Mouse (Mus musculus): ENCODE measurements around the gene Vkorc1. TPM values are rescaled to one million over a fixed set of nuclear protein-coding genes. Genes with fewer than 3 reads are reported as not detected.

The Vkorc1 gene
- polyA plus RNA-seq, 1 experiment from 2014 or later = 66.7 TPM

DNA sequence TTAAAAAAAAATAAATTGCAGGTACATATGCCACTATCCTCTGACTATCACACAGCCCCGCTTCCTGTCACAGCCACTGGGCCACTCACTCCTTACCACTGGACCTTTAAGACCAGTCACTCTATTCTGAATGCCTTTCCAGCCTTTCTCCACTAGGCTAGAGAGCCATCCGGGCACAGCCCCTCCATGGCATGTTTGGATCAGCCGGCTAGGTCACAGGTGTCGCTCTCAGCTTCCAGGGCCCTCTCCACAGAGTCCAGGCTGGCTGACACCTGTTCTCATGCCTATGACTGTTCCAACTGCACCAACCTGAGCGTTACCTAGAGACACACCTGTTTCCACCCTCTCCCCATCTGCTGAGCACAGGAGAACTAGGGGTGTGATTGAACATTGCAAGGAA lies 33.2 kb upstream of the Vkorc1 start:
- Histone ChIP-seq H3K9ac (no peak overlapping the region), H3K9me3 (replicated peaks) (no peaks in the 10 kb centered on the region), H3K27me3 (peaks cover 35% of the 10 kb centered on the region), H3K4me3 (no peak overlapping the region), H3K4me1 (0 out of 2 replicates have a peak, but pooled peaks cover 13% of the 10 kb centered on the region), H3K4me2 (replicated peaks) (no peak overlapping the region), H3K27ac (no peak overlapping the region), H3K36me3 (peaks cover 31% of the 10 kb centered on the region)
- 47% methylated on average over 5 of the region's 5 CpGs for WGBS
- ATAC-seq (ENCODE audit: low FRiP score) = no peak

DNA sequence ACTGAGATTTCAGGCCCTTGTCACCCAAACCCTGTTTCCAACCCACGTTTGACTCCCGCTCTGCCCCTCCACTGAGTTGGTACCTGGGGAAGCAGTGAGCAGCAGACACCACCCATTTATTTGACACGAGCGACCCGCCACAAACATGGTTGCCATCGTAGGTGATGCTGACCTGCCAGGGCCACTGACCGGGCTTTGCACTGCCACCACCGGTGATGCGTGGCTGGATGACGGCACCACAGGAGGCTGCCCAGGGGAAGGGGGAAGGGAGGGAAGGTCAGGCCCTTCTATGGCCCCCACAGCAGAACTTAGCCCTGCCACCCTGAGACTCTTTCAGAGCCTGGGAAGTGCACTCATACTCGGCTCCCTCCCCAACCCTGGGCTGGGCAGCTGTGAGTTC lies 32.3 kb upstream of the Vkorc1 start:
- Histone ChIP-seq H3K36me3 (peaks cover 35% of the 10 kb centered on the region), H3K9ac (no peak overlapping the region), H3K4me1 (0 out of 2 replicates have a peak, but pooled peaks cover 11% of the 10 kb centered on the region), H3K27me3 (peaks cover 35% of the 10 kb centered on the region), H3K4me3 (no peak overlapping the region), H3K9me3 (replicated peaks) (no peaks in the 10 kb centered on the region), H3K4me2 (replicated peaks) (no peak overlapping the region), H3K27ac (no peak overlapping the region)
- 85% methylated on average over 11 of the region's 11 CpGs for WGBS
- no peak for ATAC-seq (ENCODE audit: low FRiP score)

DNA sequence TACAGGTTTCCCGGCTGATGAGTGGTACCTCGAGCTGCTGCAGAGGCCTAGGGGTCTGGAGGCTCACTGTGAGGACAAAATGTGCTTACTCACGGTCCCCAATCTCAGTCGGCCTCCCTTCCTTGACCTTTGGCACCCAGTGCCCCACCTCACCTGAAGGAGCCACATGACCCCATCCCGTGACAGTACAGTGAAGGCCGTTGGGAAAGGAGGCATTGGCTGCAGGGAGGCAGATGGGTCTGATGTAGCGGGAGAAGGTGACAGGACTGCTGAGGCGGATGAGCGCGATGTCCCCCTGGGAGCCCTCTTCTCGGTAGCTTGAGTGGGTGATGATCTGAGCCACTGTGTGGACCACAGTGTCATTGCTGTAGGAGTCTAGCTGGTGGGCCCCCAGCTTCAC lies 31.4 kb upstream of the Vkorc1 start:
- WGBS = 86% methylated on average over 11 of the region's 11 CpGs
- H3K36me3 ChIP-seq = peaks cover 44% of the 10 kb centered on the region
- no peak overlapping the region for H3K4me2 ChIP-seq (replicated peaks)

DNA sequence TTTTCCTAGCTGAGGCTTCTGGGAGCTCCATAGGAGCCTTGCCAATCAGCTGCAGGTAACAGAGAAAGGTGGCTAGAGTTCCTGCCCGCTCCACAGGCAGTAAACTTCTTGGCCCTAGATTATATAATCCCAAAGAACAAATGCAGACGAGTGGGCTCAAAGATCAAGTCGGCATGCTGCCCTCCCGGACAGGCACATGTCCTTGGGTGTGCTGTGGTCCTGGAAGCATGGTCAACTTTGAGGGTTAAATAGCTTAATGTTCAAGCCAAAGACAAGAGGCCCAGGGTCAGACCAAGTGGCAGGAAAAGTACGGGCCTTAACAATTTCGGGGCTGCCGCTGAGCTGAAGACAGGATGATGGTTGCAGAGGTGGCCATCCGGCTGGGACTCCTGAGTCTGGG lies 30.6 kb upstream of the Vkorc1 start:
- no peak for ATAC-seq (ENCODE audit: low FRiP score)
- WGBS = 89% methylated on average over 8 of the region's 8 CpGs
- H3K4me3 ChIP-seq = no peak overlapping the region
- H3K9me3 ChIP-seq (replicated peaks) = no peaks in the 10 kb centered on the region
- peaks cover 35% of the 10 kb centered on the region for H3K27me3 ChIP-seq
- no peak overlapping the region for H3K4me2 ChIP-seq (replicated peaks)
- no peak overlapping the region for H3K27ac ChIP-seq
- peaks cover 46% of the 10 kb centered on the region for H3K36me3 ChIP-seq
- H3K4me1 ChIP-seq = 0 out of 2 replicates have a peak, but pooled peaks cover 4% of the 10 kb centered on the region
- no peak overlapping the region for H3K9ac ChIP-seq

More for the DNA sequence above, 31.4 kb upstream of the Vkorc1 start:
- 0 out of 2 replicates have a peak, but pooled peaks cover 8% of the 10 kb centered on the region for H3K4me1 ChIP-seq
- H3K27ac ChIP-seq = no peak overlapping the region
- ATAC-seq (ENCODE audit: low FRiP score) = no peak
- peaks cover 35% of the 10 kb centered on the region for H3K27me3 ChIP-seq
- no peak overlapping the region for H3K9ac ChIP-seq
- no peaks in the 10 kb centered on the region for H3K9me3 ChIP-seq (replicated peaks)
- H3K4me3 ChIP-seq = no peak overlapping the region

DNA sequence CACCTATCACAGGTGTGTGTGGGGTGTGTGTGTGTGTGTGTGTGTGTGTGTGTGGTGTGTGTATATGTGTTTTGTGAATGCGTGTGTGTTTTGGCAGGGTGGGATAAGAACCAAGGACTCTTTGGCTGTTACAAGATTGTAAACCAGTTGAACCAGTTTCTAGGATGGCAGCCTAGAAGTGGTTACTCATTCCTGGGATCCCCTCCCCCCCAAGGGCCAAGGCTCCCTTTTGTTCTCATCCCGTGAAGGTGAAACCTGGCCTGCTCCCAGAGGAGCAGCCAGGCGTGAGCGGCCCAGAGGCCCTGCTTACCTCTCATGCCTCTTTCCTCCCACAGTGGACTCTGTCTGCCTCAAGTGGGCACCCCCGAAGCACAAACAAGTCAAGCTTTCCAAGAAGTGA lies 29.8 kb upstream of the Vkorc1 start:
- 0 out of 2 replicates have a peak, but pooled peaks cover 4% of the 10 kb centered on the region for H3K4me1 ChIP-seq
- H3K9me3 ChIP-seq (replicated peaks) = no peaks in the 10 kb centered on the region
- H3K9ac ChIP-seq = no peak overlapping the region
- no peak overlapping the region for H3K27ac ChIP-seq
- H3K4me2 ChIP-seq (replicated peaks) = no peak overlapping the region
- ATAC-seq (ENCODE audit: low FRiP score) = no peak
- H3K27me3 ChIP-seq = peaks cover 29% of the 10 kb centered on the region
- H3K36me3 ChIP-seq = peaks cover 53% of the 10 kb centered on the region
- no peak overlapping the region for H3K4me3 ChIP-seq
- WGBS = 67% methylated on average over 5 of the region's 5 CpGs

DNA sequence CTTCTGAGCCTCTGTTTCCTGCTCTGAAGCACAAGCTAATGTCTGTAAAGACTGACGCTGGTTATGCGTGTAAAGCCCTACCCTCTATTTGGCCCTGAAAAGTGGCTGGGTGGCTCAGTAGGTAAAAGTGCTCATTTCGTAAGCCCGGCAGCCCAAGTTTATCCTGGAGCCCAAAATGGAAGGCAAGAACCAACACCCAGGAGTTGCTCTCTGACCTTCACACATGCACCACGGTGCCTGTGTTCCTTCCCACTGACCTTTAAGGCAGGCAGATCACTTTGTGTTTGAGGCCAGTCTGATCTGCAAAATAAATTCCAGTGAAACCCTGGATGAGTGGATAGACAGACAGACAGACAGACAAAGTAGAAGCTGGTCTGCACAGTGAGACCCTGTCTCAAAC lies 28.3 kb upstream of the Vkorc1 start:
- WGBS = 93% methylated on average over 5 of the region's 5 CpGs
- H3K4me2 ChIP-seq (replicated peaks) = no peak overlapping the region

DNA sequence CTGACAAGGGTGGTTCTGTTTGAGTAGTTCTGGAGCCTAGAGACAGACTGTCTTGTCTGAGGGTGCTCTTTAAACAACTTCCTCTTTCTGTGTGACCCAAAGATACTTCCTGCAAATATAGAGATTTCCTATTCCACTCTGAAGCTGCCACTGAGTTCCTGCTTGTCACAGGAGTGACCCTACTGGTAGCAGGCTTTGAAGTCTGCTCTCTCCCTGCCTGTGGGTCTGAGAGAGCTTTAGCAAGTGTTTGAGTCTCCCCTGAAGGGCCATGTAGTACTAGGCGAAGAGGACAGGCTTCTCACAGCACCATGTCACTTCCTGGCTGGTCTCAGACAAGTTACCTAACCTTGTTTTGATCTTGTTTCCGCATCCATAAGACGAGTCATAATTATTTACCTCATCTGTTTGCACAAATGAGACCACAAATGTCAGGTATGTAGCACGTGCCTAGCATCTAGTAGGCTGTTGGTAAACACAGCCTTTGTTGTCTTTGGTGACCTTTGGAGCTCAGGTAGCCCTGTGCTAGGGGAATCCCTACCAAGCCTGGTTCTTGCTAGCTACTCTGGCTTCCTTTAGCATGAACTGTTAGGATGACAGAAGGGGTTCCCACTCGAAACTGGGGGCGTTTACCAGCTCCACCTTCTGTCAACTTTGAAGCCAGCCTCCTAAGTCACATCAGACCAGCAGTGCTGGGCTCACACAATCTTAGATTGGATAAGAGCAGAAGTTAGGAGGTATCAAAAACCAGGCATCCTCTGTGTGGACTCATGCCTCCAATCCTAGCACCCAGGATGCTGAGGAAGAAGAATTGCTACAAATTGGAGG lies 27.2 kb upstream of the Vkorc1 start:
- no peak overlapping the region for H3K9ac ChIP-seq
- peaks cover 3% of the 10 kb centered on the region; the same call in 1 of the 2 replicates for H3K27me3 ChIP-seq
- H3K4me3 ChIP-seq = no peak overlapping the region
- H3K36me3 ChIP-seq = peaks cover 60% of the 10 kb centered on the region
- H3K4me1 ChIP-seq = no peaks in the 10 kb centered on the region
- no peaks in the 10 kb centered on the region for H3K9me3 ChIP-seq (replicated peaks)
- no peak overlapping the region for H3K27ac ChIP-seq
- H3K4me2 ChIP-seq (replicated peaks) = no peak overlapping the region
- ATAC-seq (ENCODE audit: low FRiP score) = no peak
- WGBS = 82% methylated on average over 6 of the region's 6 CpGs

More for the DNA sequence above, 28.3 kb upstream of the Vkorc1 start:
- Histone ChIP-seq H3K9ac (no peak overlapping the region), H3K27me3 (peaks cover 14% of the 10 kb centered on the region), H3K36me3 (peaks cover 55% of the 10 kb centered on the region), H3K9me3 (replicated peaks) (no peaks in the 10 kb centered on the region), H3K27ac (no peak overlapping the region), H3K4me3 (no peak overlapping the region), H3K4me1 (no peaks in the 10 kb centered on the region)
- no peak for ATAC-seq (ENCODE audit: low FRiP score)

DNA sequence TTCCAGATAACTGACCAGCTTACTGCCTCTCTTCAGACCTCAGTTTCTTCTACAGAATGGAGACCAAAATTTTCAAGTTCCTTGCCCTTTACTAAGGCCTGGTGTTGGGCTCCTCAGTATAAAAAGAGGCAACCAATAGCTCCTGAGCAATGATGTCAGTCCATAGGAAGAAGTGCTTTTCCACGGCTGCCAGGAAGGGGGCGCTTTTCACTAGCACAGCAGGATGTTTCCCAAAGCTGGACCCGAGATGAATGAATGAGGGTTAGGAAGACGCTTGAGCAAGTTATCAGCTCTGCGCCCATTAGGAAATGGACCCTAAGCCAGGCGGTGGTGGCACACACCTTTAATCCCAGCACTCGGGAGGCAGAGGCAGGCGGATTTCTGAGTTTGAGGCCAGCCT lies 26.1 kb upstream of the Vkorc1 start:
- Histone ChIP-seq H3K9ac (no peak overlapping the region), H3K27ac (no peak overlapping the region), H3K4me3 (no peak overlapping the region), H3K9me3 (replicated peaks) (no peaks in the 10 kb centered on the region), H3K36me3 (peaks cover 67% of the 10 kb centered on the region), H3K27me3 (no peaks in the 10 kb centered on the region), H3K4me2 (replicated peaks) (no peak overlapping the region), H3K4me1 (no peaks in the 10 kb centered on the region)
- WGBS = 72% methylated on average over 8 of the region's 8 CpGs
- no peak for ATAC-seq (ENCODE audit: low FRiP score)

DNA sequence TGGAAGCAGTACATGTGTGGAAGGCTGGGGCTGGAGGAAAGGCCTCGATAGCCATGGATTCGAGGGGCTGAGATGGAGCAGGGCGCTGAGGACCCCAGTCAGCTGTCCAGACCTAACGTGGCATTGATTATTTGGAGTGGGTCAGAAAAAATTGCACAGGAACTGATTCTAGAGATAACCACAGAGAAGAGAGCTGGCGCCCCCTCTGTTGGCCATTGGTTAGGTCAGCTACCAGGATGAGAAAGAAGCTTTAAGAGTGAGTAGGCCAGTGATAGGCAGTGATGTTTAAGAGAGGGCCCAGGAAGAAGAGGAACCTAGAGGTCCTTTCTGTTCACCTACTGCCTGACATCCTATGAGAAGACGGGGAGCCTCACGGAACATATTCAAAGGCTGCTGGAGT lies 23.9 kb upstream of the Vkorc1 start:
- ATAC-seq (ENCODE audit: low FRiP score) = no peak
- H3K27me3 ChIP-seq = no peaks in the 10 kb centered on the region
- WGBS = 82% methylated on average over 7 of the region's 7 CpGs
- H3K9ac ChIP-seq = no peak overlapping the region
- no peak overlapping the region for H3K27ac ChIP-seq
- peaks cover 58% of the 10 kb centered on the region for H3K36me3 ChIP-seq
- H3K4me1 ChIP-seq = no peaks in the 10 kb centered on the region
- H3K4me3 ChIP-seq = no peak overlapping the region
- H3K9me3 ChIP-seq (replicated peaks) = no peaks in the 10 kb centered on the region
- no peak overlapping the region for H3K4me2 ChIP-seq (replicated peaks)

DNA sequence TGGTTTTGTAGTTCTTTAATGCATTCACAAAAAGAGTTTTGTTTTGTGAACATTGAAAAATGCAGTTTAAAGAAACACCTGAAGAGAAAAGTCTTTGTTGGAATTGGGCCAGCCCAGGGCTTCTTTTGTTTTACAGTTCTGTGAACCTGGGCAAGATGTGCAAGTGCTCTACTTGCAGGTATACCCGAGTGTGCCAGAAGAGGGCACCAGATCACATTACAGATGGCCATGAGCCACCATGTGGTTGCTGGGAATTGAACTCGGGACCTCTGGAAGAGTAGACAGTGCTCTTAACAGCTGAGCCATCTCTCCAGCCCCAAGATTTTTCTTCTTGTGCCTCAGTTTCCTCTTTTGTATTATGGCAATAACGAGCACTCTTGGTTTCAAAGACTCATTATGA lies 22.8 kb upstream of the Vkorc1 start:
- Histone ChIP-seq H3K4me1 (peaks cover 1% of the 10 kb centered on the region), H3K27me3 (no peaks in the 10 kb centered on the region), H3K36me3 (peaks cover 50% of the 10 kb centered on the region), H3K9ac (no peak overlapping the region), H3K9me3 (replicated peaks) (no peaks in the 10 kb centered on the region), H3K27ac (no peak overlapping the region), H3K4me2 (replicated peaks) (no peak overlapping the region), H3K4me3 (no peak overlapping the region)
- WGBS = 57% methylated on average over 3 of the region's 3 CpGs
- ATAC-seq (ENCODE audit: low FRiP score) = no peak

DNA sequence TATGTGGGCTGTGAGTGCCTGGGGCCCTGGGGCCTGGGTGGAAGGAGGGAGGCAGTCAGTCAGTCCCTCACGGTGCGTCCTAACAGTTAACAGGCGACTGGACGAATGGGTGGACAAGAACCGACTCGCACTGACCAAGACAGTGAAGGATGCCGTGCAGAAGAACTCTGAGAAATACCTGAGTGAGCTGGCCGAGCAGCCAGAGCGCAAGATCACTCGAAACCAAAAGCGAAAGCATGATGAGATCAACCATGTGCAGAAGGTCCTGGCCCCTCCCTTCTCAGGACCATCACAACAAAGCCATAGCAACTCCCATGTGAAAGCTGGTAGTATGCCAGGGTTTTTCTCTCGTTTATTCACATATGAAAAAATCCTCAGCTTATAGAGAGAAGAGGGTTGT lies 19.9 kb upstream of the Vkorc1 start:
- Histone ChIP-seq H3K36me3 (peaks cover 29% of the 10 kb centered on the region), H3K4me2 (replicated peaks) (no peak overlapping the region), H3K27me3 (no peaks in the 10 kb centered on the region), H3K4me1 (peaks cover 9% of the 10 kb centered on the region), H3K9ac (no peak overlapping the region), H3K9me3 (replicated peaks) (no peaks in the 10 kb centered on the region), H3K27ac (no peak overlapping the region), H3K4me3 (no peak overlapping the region)
- no peak for ATAC-seq (ENCODE audit: low FRiP score)
- 95% methylated on average over 12 of the region's 12 CpGs for WGBS

DNA sequence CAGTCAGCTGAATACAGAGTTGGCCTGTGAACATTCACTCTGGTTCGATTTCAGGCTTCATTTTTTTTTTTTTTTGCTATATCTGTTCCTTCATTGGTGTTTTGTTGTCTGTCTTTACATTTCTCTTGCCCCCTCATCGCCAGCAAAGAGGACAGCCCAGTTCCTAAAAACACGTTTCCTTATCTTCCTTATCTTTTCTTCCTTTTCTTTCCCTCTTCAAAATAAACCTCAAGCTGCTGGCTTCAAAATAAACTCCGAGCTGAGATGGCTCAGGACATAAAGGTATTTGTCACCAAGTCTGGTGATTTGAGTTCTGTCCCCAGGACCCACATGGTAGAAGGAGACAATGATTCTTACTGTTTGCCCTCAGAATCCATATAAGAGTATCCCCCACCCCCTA lies 17.5 kb upstream of the Vkorc1 start:
- no peak overlapping the region; the same call in 1 of the 2 replicates for H3K27ac ChIP-seq
- peak overlapping the region; percentile 63 for H3K4me2 ChIP-seq (replicated peaks)
- H3K27me3 ChIP-seq = no peaks in the 10 kb centered on the region
- H3K4me1 ChIP-seq = peaks cover 9% of the 10 kb centered on the region
- no peak for ATAC-seq (ENCODE audit: low FRiP score)
- H3K36me3 ChIP-seq = peaks cover 39% of the 10 kb centered on the region
- WGBS = 26% methylated on average over 4 of the region's 4 CpGs
- H3K4me3 ChIP-seq = peak overlapping the region; percentile 98
- H3K9ac ChIP-seq = peak overlapping the region; percentile 86
- H3K9me3 ChIP-seq (replicated peaks) = no peaks in the 10 kb centered on the region
